Mouse (Mus musculus): Measurements from ENCODE around the gene Tbp. TPM values are rescaled to one million over a fixed set of nuclear protein-coding genes. Genes with fewer than 3 reads are reported as not detected.

Tbp gene
- polyA plus RNA-seq, 1 experiment from 2014 or later, result 79.6 TPM

Other genes with a start within 250 kb of the Tbp start
- gene Dll1, start 123.0 kb upstream of the Tbp start, polyA plus RNA-seq (2014; fragmentation: Nextera tagmentation; extraction: Ambion mirVana), result 84.7 and 97.4 TPM in 2 replicates
- 32.7 and 33.6 TPM in 2 replicates for gene Fam120b, start 103.7 kb upstream of the Tbp start, polyA plus RNA-seq (2014; fragmentation: Nextera tagmentation; extraction: Ambion mirVana)
- 244 and 247 TPM in 2 replicates for gene Psmb1, start 137 bp upstream of the Tbp start, polyA plus RNA-seq (2014; fragmentation: Nextera tagmentation; extraction: Ambion mirVana)
- gene Pdcd2, start 27.4 kb downstream of the Tbp start, polyA plus RNA-seq (2014; fragmentation: Nextera tagmentation; extraction: Ambion mirVana), result 51.6 and 53.0 TPM in 2 replicates
- gene Prdm9, start 64.5 kb downstream of the Tbp start, polyA plus RNA-seq (2014; fragmentation: Nextera tagmentation; extraction: Ambion mirVana), result 1.2 and 1.3 TPM in 2 replicates
- 44.8 and 46.9 TPM in 2 replicates for gene Chd1, start 205.1 kb downstream of the Tbp start, polyA plus RNA-seq (2014; fragmentation: Nextera tagmentation; extraction: Ambion mirVana)